Mouse (Mus musculus): ENCODE results near the gene Stim1. TPM values are rescaled to one million over a fixed set of nuclear protein-coding genes. Genes with fewer than 3 reads are reported as not detected.
A peak's percentile ranks its signal among the peaks of the same experiment; 100 is the strongest.
"Not testable (repeated sequence)": the region's sequence is repeated elsewhere in the genome, so short reads cannot be mapped to it uniquely, and the experiment has no call there.

Gene Stim1
- polyA plus RNA-seq, 1 experiment from 2014 or later, result 14.5 TPM

GRCm38 (mm10) chr7:102255954-102256353 lies 11.7 kb upstream of the Stim1 start, which contains the start of gene Rhog:
Gene Rhog (minus strand): TSS chr7:102256054.
- Histone ChIP-seq H3K4me3 (no peak within 1 kb of the TSS), H3K9me3 (replicated peaks) (no peaks in the 10 kb centered on the region), H3K4me1 (peaks cover 6% of the 10 kb centered on the region), H3K36me3 (no peaks in the 10 kb centered on the region), H3K27me3 (ENCODE audit: low read depth, poor library complexity, severe bottlenecking) (no peaks in the 10 kb centered on the region), H3K27ac (no peak within 1 kb of the TSS)
- no peak for DNase-seq (ENCODE audit: low spot score)
- WGBS, result 86% methylated on average over 3 of the region's 3 CpGs

GRCm38 (mm10) chr7:102256636-102257035 lies 11.0 kb upstream of the Stim1 start:
- H3K9me3 ChIP-seq (replicated peaks), result no peaks in the 10 kb centered on the region
- no peaks in the 10 kb centered on the region for H3K27me3 ChIP-seq (ENCODE audit: low read depth, poor library complexity, severe bottlenecking)
- H3K4me1 ChIP-seq, result 0 out of 2 replicates have a peak, but pooled peaks cover 3% of the 10 kb centered on the region
- no peak overlapping the region for H3K4me3 ChIP-seq
- H3K27ac ChIP-seq, result no peak overlapping the region
- no peaks in the 10 kb centered on the region for H3K36me3 ChIP-seq
- WGBS, result 81% methylated on average over 3 of the region's 3 CpGs
- no peak for DNase-seq (ENCODE audit: low spot score)

GRCm38 (mm10) chr7:102258189-102258588 lies 9.4 kb upstream of the Stim1 start:
- 21% methylated on average over 4 of the region's 4 CpGs for WGBS
- no peaks in the 10 kb centered on the region for H3K36me3 ChIP-seq
- peak; percentile 85 for DNase-seq (ENCODE audit: low spot score)
- no peaks in the 10 kb centered on the region for H3K4me1 ChIP-seq
- H3K27ac ChIP-seq, result no peak overlapping the region
- H3K27me3 ChIP-seq (ENCODE audit: low read depth, poor library complexity, severe bottlenecking), result no peaks in the 10 kb centered on the region
- H3K4me3 ChIP-seq, result no peak overlapping the region
- no peaks in the 10 kb centered on the region for H3K9me3 ChIP-seq (replicated peaks)

GRCm38 (mm10) chr7:102258753-102259152 lies 8.9 kb upstream of the Stim1 start:
- no peak overlapping the region for H3K27ac ChIP-seq
- H3K27me3 ChIP-seq (ENCODE audit: low read depth, poor library complexity, severe bottlenecking), result no peaks in the 10 kb centered on the region
- H3K36me3 ChIP-seq, result no peaks in the 10 kb centered on the region
- H3K9me3 ChIP-seq (replicated peaks), result no peaks in the 10 kb centered on the region
- 76% methylated on average over 3 of the region's 3 CpGs for WGBS
- H3K4me1 ChIP-seq, result no peaks in the 10 kb centered on the region
- DNase-seq (ENCODE audit: low spot score), result no peak
- no peak overlapping the region for H3K4me3 ChIP-seq

GRCm38 (mm10) chr7:102259716-102260479 lies 7.7 kb upstream of the Stim1 start:
- H3K4me3 ChIP-seq, result no peak overlapping the region
- no peaks in the 10 kb centered on the region for H3K4me1 ChIP-seq
- no peak for DNase-seq (ENCODE audit: low spot score)
- H3K9me3 ChIP-seq (replicated peaks), result no peaks in the 10 kb centered on the region
- 81% methylated on average over 10 of the region's 10 CpGs for WGBS
- no peaks in the 10 kb centered on the region for H3K36me3 ChIP-seq
- H3K27me3 ChIP-seq (ENCODE audit: low read depth, poor library complexity, severe bottlenecking), result no peaks in the 10 kb centered on the region
- no peak overlapping the region for H3K27ac ChIP-seq

- no peaks in the 10 kb centered on the region for H3K4me1 ChIP-seq
- H3K27ac ChIP-seq, result no peak overlapping the region
- 100% methylated on average over 1 of the region's 1 CpGs for WGBS
- H3K27me3 ChIP-seq (ENCODE audit: low read depth, poor library complexity, severe bottlenecking), result no peaks in the 10 kb centered on the region
- DNase-seq (ENCODE audit: low spot score), result no peak
- H3K9me3 ChIP-seq (replicated peaks), result no peaks in the 10 kb centered on the region
- H3K4me3 ChIP-seq, result no peak overlapping the region
- H3K36me3 ChIP-seq, result no peaks in the 10 kb centered on the region
These were observed 7.1 kb upstream of the Stim1 start for GRCm38 (mm10) chr7:102260518-102260917.

- H3K27ac ChIP-seq, result no peak overlapping the region
- DNase-seq (ENCODE audit: low spot score), result no peak
- H3K4me3 ChIP-seq, result no peak overlapping the region
- H3K27me3 ChIP-seq (ENCODE audit: low read depth, poor library complexity, severe bottlenecking), result 0 out of 2 replicates have a peak, but pooled peaks cover 2% of the 10 kb centered on the region
- no peaks in the 10 kb centered on the region for H3K9me3 ChIP-seq (replicated peaks)
- 0 out of 2 replicates have a peak, but pooled peaks cover under 1% of the 10 kb centered on the region for H3K4me1 ChIP-seq
- no peaks in the 10 kb centered on the region for H3K36me3 ChIP-seq
- WGBS, result 96% methylated on average over 2 of the region's 2 CpGs
These were observed 4.6 kb upstream of the Stim1 start for GRCm38 (mm10) chr7:102263020-102263419.

- H3K36me3 ChIP-seq; H3K4me1 ChIP-seq; H3K27ac ChIP-seq; H3K4me3 ChIP-seq; H3K9me3 ChIP-seq (replicated peaks); DNase-seq (ENCODE audit: low spot score): not testable (repeated sequence)
- 92% methylated on average over 10 of the region's 10 CpGs for WGBS
- H3K27me3 ChIP-seq (ENCODE audit: low read depth, poor library complexity, severe bottlenecking), result peaks cover 19% of the 10 kb centered on the region
These were observed 1.6 kb upstream of the Stim1 start for GRCm38 (mm10) chr7:102266021-102266400.

GRCm38 (mm10) chr7:102266401-102267042 lies 1.1 kb upstream of the Stim1 start:
- WGBS, result 54% methylated on average over 14 of the region's 14 CpGs
- Histone ChIP-seq H3K27ac (no peak overlapping the region), H3K27me3 (ENCODE audit: low read depth, poor library complexity, severe bottlenecking) (peaks cover 19% of the 10 kb centered on the region), H3K4me3 (peak overlapping the region; percentile 89; the same call in 1 of the 2 replicates), H3K4me1 (peaks cover 9% of the 10 kb centered on the region; the same call in 1 of the 2 replicates), H3K36me3 (no peaks in the 10 kb centered on the region), H3K9me3 (replicated peaks) (no peaks in the 10 kb centered on the region)
- no peak for DNase-seq (ENCODE audit: low spot score)

GRCm38 (mm10) chr7:102267113-102267579 lies 460 bp upstream of the Stim1 start:
- Histone ChIP-seq H3K9me3 (replicated peaks) (no peaks in the 10 kb centered on the region), H3K4me3 (peak overlapping the region; percentile 89), H3K4me1 (peaks cover 9% of the 10 kb centered on the region; the same call in 1 of the 2 replicates), H3K27me3 (ENCODE audit: low read depth, poor library complexity, severe bottlenecking) (peaks cover 19% of the 10 kb centered on the region), H3K27ac (peak overlapping the region; percentile 81), H3K36me3 (no peaks in the 10 kb centered on the region)
- DNase-seq (ENCODE audit: low spot score), result peak; percentile 95
- WGBS, result under 1% methylated on average over 34 of the region's 34 CpGs

- Histone ChIP-seq H3K4me3 (peak overlapping the region; percentile 89), H3K4me1 (peaks cover 9% of the 10 kb centered on the region; the same call in 1 of the 2 replicates), H3K9me3 (replicated peaks) (no peaks in the 10 kb centered on the region), H3K36me3 (no peaks in the 10 kb centered on the region), H3K27me3 (ENCODE audit: low read depth, poor library complexity, severe bottlenecking) (peaks cover 19% of the 10 kb centered on the region), H3K27ac (peak overlapping the region; percentile 81)
- WGBS, result 6% methylated on average over 12 of the region's 12 CpGs
- no peak for DNase-seq (ENCODE audit: low spot score)
These were observed 766 bp downstream of the Stim1 start for GRCm38 (mm10) chr7:102268395-102268748.

GRCm38 (mm10) chr7:102272422-102272948 lies 4.9 kb downstream of the Stim1 start:
- Histone ChIP-seq H3K36me3 (no peaks in the 10 kb centered on the region), H3K27me3 (ENCODE audit: low read depth, poor library complexity, severe bottlenecking) (peaks cover 19% of the 10 kb centered on the region), H3K4me1 (peaks cover 9% of the 10 kb centered on the region; the same call in 1 of the 2 replicates), H3K4me3 (no peak overlapping the region), H3K27ac (no peak overlapping the region), H3K9me3 (replicated peaks) (no peaks in the 10 kb centered on the region)
- 93% methylated on average over 3 of the region's 3 CpGs for WGBS
- DNase-seq (ENCODE audit: low spot score), result no peak

GRCm38 (mm10) chr7:102281403-102281802 lies 13.8 kb downstream of the Stim1 start:
- no peaks in the 10 kb centered on the region for H3K4me1 ChIP-seq
- WGBS, result 97% methylated on average over 1 of the region's 1 CpGs
- H3K36me3 ChIP-seq, result no peaks in the 10 kb centered on the region
- no peaks in the 10 kb centered on the region for H3K27me3 ChIP-seq (ENCODE audit: low read depth, poor library complexity, severe bottlenecking)
- no peak overlapping the region for H3K27ac ChIP-seq
- no peak overlapping the region for H3K4me3 ChIP-seq
- no peaks in the 10 kb centered on the region for H3K9me3 ChIP-seq (replicated peaks)
- DNase-seq (ENCODE audit: low spot score), result no peak

Measured in limb, embryonic 10.5 days (tissue).